Mouse (Mus musculus) activated CD4-positive, CD25-positive, alpha-beta regulatory T cell (primary cell): ENCODE data around the gene Nsun5. TPM values are rescaled to one million over a fixed set of nuclear protein-coding genes. Genes with fewer than 3 reads are reported as not detected.

Experiments used
- polyA plus RNA-seq, 2 experiments: library from polyadenylated mRNA; unstranded; fragments of 100-300 nt; shearing (Covaris generic); gene quantifications; one replicate each; pipeline ENCODE4 v1.2.1; 2017

Nsun5 gene
- 10 to 100 TPM; 24.8 to 35.7 TPM for polyA plus RNA-seq

DNA sequence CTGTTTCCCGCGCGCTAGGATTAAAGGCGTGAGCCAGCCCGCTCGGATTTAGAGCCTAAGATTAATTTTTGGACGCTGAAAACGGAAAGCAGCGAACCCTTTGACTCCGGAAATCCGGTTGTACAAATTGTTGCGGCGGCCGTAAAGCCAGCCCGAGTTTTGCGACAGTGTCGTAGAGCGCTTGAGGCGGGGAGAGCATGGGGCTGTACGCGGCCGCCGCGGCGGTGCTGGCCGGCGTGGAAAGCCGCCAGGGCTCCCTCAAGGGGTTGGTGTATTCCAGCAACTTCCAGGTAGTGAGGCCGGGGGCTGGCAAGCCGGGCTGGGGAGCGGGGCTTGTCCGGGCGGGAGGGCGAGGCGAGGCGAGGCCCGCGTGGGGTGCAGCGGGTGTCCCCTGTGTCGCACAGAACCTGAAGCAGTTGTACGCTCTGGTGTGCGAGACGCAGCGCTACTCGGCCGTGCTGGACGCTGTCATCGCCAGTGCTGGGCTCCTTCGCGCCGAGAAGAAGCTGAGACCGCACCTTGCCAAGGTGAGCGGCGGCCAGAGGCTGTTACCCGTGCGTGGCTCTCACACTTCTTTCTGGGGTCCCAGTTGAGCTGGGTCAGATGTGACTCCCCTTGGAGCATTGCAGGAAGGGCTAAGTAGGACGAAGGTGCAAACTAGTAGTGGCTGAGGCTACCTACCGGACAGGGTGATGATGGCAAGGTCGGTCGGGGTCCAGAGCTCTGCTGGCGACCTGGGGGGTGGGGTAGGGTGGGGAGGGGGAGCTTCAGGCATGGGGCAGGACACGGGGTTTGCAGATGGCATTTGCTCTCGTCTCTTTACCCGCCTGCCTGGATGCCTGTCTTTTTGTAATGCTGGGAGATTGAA is at the start of gene Nsun5:
Gene Nsun5, plus strand, starts transcription at position 167 of the 868 bp plus-strand sequence.

DNA sequence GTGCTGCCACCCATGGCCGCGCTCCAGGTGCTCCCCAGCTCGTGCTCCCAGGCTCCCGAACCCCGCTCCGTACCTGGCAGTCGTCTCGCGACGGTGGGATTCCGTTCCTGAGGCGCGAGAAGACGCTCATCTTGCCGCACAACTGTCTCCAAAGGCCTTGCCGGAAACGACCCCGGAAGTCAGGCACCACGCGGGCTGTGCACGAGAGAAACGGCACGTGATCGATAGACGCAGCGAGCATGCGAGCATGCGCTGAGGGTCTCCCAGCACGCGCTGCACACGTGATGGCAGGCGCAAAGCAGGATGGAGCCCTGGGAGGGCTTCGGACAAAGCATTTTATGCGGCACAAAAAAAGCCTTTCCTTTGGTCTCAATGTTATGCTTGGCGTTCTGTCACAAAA is 19.9 kb upstream of the Nsun5 start, which contains the start of gene Fkbp6:
Gene Fkbp6, minus strand, starts transcription at position 183 of the 400 bp plus-strand sequence.

DNA sequence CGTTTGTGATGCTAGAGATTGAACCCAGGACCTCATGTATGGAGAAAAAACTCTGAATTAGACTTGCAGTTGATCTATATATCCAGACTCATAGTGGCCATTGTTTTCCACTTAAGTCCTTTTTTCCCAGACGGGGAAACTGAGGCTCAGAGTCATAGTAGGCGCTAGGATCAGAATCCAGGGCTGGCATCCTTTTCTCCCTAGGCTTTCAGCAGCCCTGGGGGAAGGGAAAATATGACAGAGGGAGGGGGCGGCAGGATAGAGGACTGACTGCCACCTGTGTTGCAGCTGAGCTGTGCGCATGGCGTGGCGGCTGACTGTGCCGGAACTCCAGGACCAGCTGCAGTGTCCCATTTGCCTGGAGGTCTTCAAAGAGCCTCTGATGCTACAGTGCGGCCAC is 16.8 kb upstream of the Nsun5 start, which contains the start of gene Trim50:
Gene Trim50, plus strand, starts transcription at position 301 of the 400 bp plus-strand sequence.

DNA sequence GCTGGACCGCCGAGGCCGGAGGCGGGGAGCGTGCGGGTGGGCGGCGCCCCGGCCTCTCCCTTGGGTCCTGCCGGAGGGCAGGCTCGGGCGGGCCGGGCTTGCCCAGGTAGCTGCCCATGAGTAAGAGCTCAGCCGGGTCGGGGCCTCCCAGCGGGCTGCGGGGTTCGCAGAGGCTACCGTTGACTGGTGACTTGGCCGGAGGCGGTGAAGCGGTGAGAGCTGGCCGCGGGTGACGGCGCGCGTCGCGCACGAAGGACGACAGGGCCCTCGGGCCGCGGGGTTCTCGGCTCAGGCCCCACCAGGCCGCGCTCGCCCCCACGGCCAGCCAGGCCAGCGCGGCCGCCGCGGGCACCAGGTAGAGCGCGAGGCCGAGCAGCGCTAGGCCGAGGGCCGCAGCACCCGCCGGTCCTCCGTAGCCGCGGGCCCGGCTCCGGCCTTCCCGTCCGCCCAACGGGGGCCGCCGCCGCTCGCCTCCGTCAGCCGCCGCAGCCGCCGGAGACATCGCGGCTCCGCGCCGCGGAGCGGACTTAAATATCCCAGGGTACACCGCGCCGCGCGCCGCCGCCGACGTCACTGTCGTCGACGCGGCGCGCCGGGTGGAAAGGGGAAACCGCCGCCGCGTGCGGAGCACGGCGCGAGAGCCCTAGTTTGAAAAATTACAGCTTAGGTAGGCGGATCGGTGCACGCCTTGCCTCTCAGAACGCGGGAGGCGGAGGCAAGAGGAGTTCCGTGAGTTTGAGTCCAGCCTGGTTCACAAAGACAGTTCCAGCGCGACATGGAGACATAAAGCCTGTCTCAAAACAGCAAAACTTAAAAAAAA is 24.5 kb downstream of the Nsun5 start, which contains the start of gene Pom121:
Gene Pom121, minus strand, starts transcription at position 543 of the 820 bp plus-strand sequence.

Other genes starting within 250 kb of the Nsun5 start
- 10 to 100 TPM; 12.8 to 16.5 TPM for gene Tbl2, start 220.3 kb upstream of the Nsun5 start, polyA plus RNA-seq
- gene Bcl7b, start 201.7 kb upstream of the Nsun5 start, polyA plus RNA-seq = 10 to 100 TPM; 82.5 to 84.2 TPM
- gene Baz1b, start 182.7 kb upstream of the Nsun5 start, polyA plus RNA-seq = 10 to 100 TPM; 31.2 to 45.4 TPM
- gene Fzd9, start 118.7 kb upstream of the Nsun5 start, polyA plus RNA-seq = under 1 TPM in 1 of 2 experiments, not detected in 1; 0.20 TPM
- gene Fkbp6, start 19.9 kb upstream of the Nsun5 start, polyA plus RNA-seq = under 1 TPM in 1 of 2 experiments, not detected in 1; 0.18 TPM
- under 1 TPM in 1 of 2 experiments, not detected in 1; 0.08 TPM for gene Trim50, start 16.7 kb upstream of the Nsun5 start, polyA plus RNA-seq
- gene Pom121, start 24.6 kb downstream of the Nsun5 start, polyA plus RNA-seq = 10 to 100 TPM; 23.7 to 31.1 TPM
- 10 to 100 TPM in 1 of 2 experiments, 1 to 10 TPM in 1; 4.7 to 23.0 TPM for gene Hip1, start 175.2 kb downstream of the Nsun5 start, polyA plus RNA-seq
- gene Ccl26, start 193.6 kb downstream of the Nsun5 start, polyA plus RNA-seq = not detected
- 10 to 100 TPM in 1 of 2 experiments, under 1 TPM in 1; 0.62 to 32.7 TPM for gene Ccl24, start 203.1 kb downstream of the Nsun5 start, polyA plus RNA-seq